11 mouse cellular contexts compared by ENCODE assay signal in genomic region chr13:34132299-34132698, GRCm38 (mm10). TPM values are rescaled to one million over a fixed set of nuclear protein-coding genes. Genes with fewer than 3 reads are reported as not detected.
DNase-seq lines count a peak whose midpoint lies in the region; ATAC-seq lines count a peak whose summit lies in the region.
"Had no signal": no experiment of that assay in that cellular context is flagged by ENCODE, and none has a peak within 500 bp of the region (broad histone marks: within the 10 kb centered on the region; RNA-seq: fewer than 3 reads in every experiment).

No protein-coding gene starts in this region.

- no peaks in the 10 kb centered on the region for H3K9me3 ChIP-seq in heart, embryonic 14.5 days (ENCODE audit: control insufficient read depth, low read length)
- no peaks in the 10 kb centered on the region for H3K9me3 ChIP-seq in hindbrain, embryonic 10.5 days
- no peaks in the 10 kb centered on the region for H3K9me3 ChIP-seq in midbrain, embryonic 13.5 days

- intact Hi-C loops in heart, postnatal 14 days (cut with DNase I): loop anchor here (2.0 to 5.0 kb wide), 2 partner anchors 15 to 55 kb away; partner anchors contain the start of gene Tubb2a

- H3K36me3 ChIP-seq in heart, embryonic 14.5 days (ENCODE audit: control insufficient read depth, insufficient read depth, low read length): no peaks in the 10 kb centered on the region
- H3K36me3 ChIP-seq in hindbrain, embryonic 10.5 days: peaks cover 18% of the 10 kb centered on the region
- 0 out of 2 replicates have a peak, but pooled peaks cover 10% of the 10 kb centered on the region for H3K36me3 ChIP-seq in midbrain, embryonic 13.5 days

- H3K27me3 ChIP-seq in heart, embryonic 14.5 days (ENCODE audit: control insufficient read depth, insufficient read depth, low read length): peaks cover 7% of the 10 kb centered on the region; the same call in 1 of the 2 replicates
- no peaks in the 10 kb centered on the region for H3K27me3 ChIP-seq in hindbrain, embryonic 10.5 days (ENCODE audit: insufficient read depth, poor library complexity, severe bottlenecking)
- no peaks in the 10 kb centered on the region for H3K27me3 ChIP-seq in midbrain, embryonic 13.5 days
- H3K27me3 ChIP-seq: CH12.LX had no signal

- WGBS in heart, embryonic 14.5 days: 4% methylated on average over 15 of the region's 15 CpGs
- WGBS in hindbrain, embryonic 10.5 days: under 1% methylated on average over 15 of the region's 15 CpGs
- under 1% methylated on average over 15 of the region's 15 CpGs for WGBS in midbrain, embryonic 13.5 days

- peaks cover 17 to 25% of the 10 kb centered on the region in 2 experiments for H3K4me1 ChIP-seq in heart, embryonic 14.5 days (ENCODE audit: control insufficient read depth in 2 of 2, insufficient read depth in 2 of 2, low read length in 2 of 2)
- peaks cover 64% of the 10 kb centered on the region for H3K4me1 ChIP-seq in hindbrain, embryonic 10.5 days (replicated peaks)
- peaks cover 44% of the 10 kb centered on the region for H3K4me1 ChIP-seq in midbrain, embryonic 13.5 days (replicated peaks)

- H3K4me2 ChIP-seq in heart, embryonic 14.5 days (ENCODE audit: low read length): peak overlapping the region; percentile 89
- peak overlapping the region; percentile 92 for H3K4me2 ChIP-seq in midbrain, embryonic 13.5 days (replicated peaks)

- peak overlapping the region; percentile 89 for H3K9ac ChIP-seq in heart, embryonic 14.5 days (ENCODE audit: low read length)
- peak overlapping the region; percentile 100 for H3K9ac ChIP-seq in midbrain, embryonic 13.5 days (replicated peaks)

- no peak for DNase-seq in heart, postnatal 14 days
- peak; percentile 32 for DNase-seq in R1 (ENCODE audit: low read depth, low spot score)
- DNase-seq in hindbrain, embryonic 10.5 days (ENCODE audit: low spot score): peak; percentile 54
- DNase-seq in gastrocnemius, postnatal 10 days: no peak
- DNase-seq in thymus, postnatal 36 days: no peak
- no peak for DNase-seq in lung, postnatal 25 days (ENCODE audit: low spot score)
- DNase-seq: lung, adult 18-20 months had no signal

- no peak for ATAC-seq in heart, embryonic 14.5 days (ENCODE audit: insufficient number of reproducible peaks, insufficient read depth, low FRiP score, low read depth)
- ATAC-seq in midbrain, embryonic 13.5 days: no peak

- H3K4me3 ChIP-seq in heart, embryonic 14.5 days (ENCODE audit: control insufficient read depth in 1 of 2, insufficient read depth in 1 of 2, low read depth in 1 of 2, low read length in 2 of 2): peak overlapping the region; percentile 20 to 84
- H3K4me3 ChIP-seq in hindbrain, embryonic 10.5 days: peak overlapping the region; percentile 90
- peak overlapping the region; percentile 95 for H3K4me3 ChIP-seq in midbrain, embryonic 13.5 days (replicated peaks)
- H3K4me3 ChIP-seq: erythroblast, embryonic 14.5 days had no signal

- peak overlapping the region; percentile 89 to 91 for H3K27ac ChIP-seq in heart, embryonic 14.5 days (replicated peaks in 1 of 2; ENCODE audit: control insufficient read depth in 1 of 2, insufficient read depth in 1 of 2, low read depth in 2 of 2, low read length in 2 of 2)
- H3K27ac ChIP-seq in hindbrain, embryonic 10.5 days: peak overlapping the region; percentile 98
- H3K27ac ChIP-seq in midbrain, embryonic 13.5 days: peak overlapping the region; percentile 100

RNA-seq across cellular contexts. Expression of gene Tubb2b, which starts 2.0 kb away (rescaled TPM):
- polyA plus RNA-seq in heart, embryonic 14.5 days (2014; fragmentation: Nextera tagmentation; extraction: Ambion mirVana): 26.7 and 35.0 TPM in 2 replicates
- total RNA-seq in heart, postnatal 14 days (2021): 1 to 10 TPM; 5.2 to 8.8 TPM
- 187 and 370 TPM in 2 replicates for polyA plus RNA-seq in hindbrain, embryonic 10.5 days (2016; fragmentation: Nextera tagmentation; extraction: Ambion mirVana)
- 833 and 846 TPM in 2 replicates for polyA plus RNA-seq in midbrain, embryonic 13.5 days (2015; fragmentation: Nextera tagmentation; extraction: Ambion mirVana)
- 10 to 100 TPM; 17.1 to 20.5 TPM for total RNA-seq in gastrocnemius, postnatal 10 days (2021)

RNA-seq across cellular contexts. Expression of gene Psmg4, which starts 30.5 kb away (rescaled TPM):
- 81.2 and 81.7 TPM in 2 replicates for polyA plus RNA-seq in heart, embryonic 14.5 days (2014; fragmentation: Nextera tagmentation; extraction: Ambion mirVana)
- 10 to 100 TPM; 25.2 to 37.8 TPM for total RNA-seq in heart, postnatal 14 days (2021)
- 115 and 116 TPM in 2 replicates for polyA plus RNA-seq in hindbrain, embryonic 10.5 days (2016; fragmentation: Nextera tagmentation; extraction: Ambion mirVana)
- polyA plus RNA-seq in midbrain, embryonic 13.5 days (2015; fragmentation: Nextera tagmentation; extraction: Ambion mirVana): 92.5 and 94.6 TPM in 2 replicates
- total RNA-seq in gastrocnemius, postnatal 10 days (2021): 10 to 100 TPM; 32.2 to 33.2 TPM

RNA-seq across cellular contexts. Expression of gene Tubb2a, which starts 54.5 kb away (rescaled TPM):
- 124 and 131 TPM in 2 replicates for polyA plus RNA-seq in heart, embryonic 14.5 days (2014; fragmentation: Nextera tagmentation; extraction: Ambion mirVana)
- total RNA-seq in heart, postnatal 14 days (2021): 10 to 100 TPM; 53.6 to 68.2 TPM
- polyA plus RNA-seq in hindbrain, embryonic 10.5 days (2016; fragmentation: Nextera tagmentation; extraction: Ambion mirVana): 202 and 435 TPM in 2 replicates
- polyA plus RNA-seq in midbrain, embryonic 13.5 days (2015; fragmentation: Nextera tagmentation; extraction: Ambion mirVana): 1,655 and 1,711 TPM in 2 replicates
- 10 to 100 TPM; 44.4 to 49.4 TPM for total RNA-seq in gastrocnemius, postnatal 10 days (2021)

Comparison
In these comparisons a context has a peak if more than half of its experiments do, and no peak if none do; other contexts are left out.
1. DNase-seq: peak in R1 (single experiment) and hindbrain, embryonic 10.5 days (single experiment); none in heart, postnatal 14 days (0 of 2), gastrocnemius, postnatal 10 days (single experiment), thymus, postnatal 36 days (0 of 2) and lung, postnatal 25 days (single experiment).
2. Peak in every context shown above with its lines, with median percentiles within 50 percentile points of each other: H3K27ac ChIP-seq and H3K4me3 ChIP-seq.